Mouse (Mus musculus) hindbrain, embryonic 16.5 days (tissue): ENCODE measurements around the gene Nrbf2. TPM values are rescaled to one million over a fixed set of nuclear protein-coding genes. Genes with fewer than 3 reads are reported as not detected.

ENCODE experiments used
- polyA plus RNA-seq: library from polyadenylated mRNA; unstranded; fragments of >200 nt; fragmentation: Nextera tagmentation; extraction: Ambion mirVana; gene quantifications from 2 replicates; pipeline ENCODE4 v1.2.1, GENCODE M21; 2015

Gene Nrbf2
- polyA plus RNA-seq, 1 experiment from 2014 or later, result 38.5 TPM

Other genes with a start within 250 kb of the Nrbf2 start
- 33.4 and 35.5 TPM in 2 replicates for gene Jmjd1c, start 189.2 kb downstream of the Nrbf2 start, polyA plus RNA-seq
- gene Reep3, start 188.4 kb downstream of the Nrbf2 start, polyA plus RNA-seq, result 32.7 and 36.2 TPM in 2 replicates